Mouse (Mus musculus) forebrain, embryonic 16.5 days (tissue): Measurements from ENCODE around the gene Rad23b. TPM values are rescaled to one million over a fixed set of nuclear protein-coding genes. Genes with fewer than 3 reads are reported as not detected.
A peak's percentile ranks its signal among the peaks of the same experiment; 100 is the strongest.

Experiments used
- ATAC-seq: fragments of 200-750 bp; cut with Nextera tagmentation; 2 replicates; pipeline ENCODE4 v1.8.0; 2017; ENCODE audit warnings: mild to moderate bottlenecking, moderate library complexity
- H3K27ac ChIP-seq: fragments of 300-500 bp; sonication (generic); 2 replicates; pipeline ENCODE4 v1.5.1; 2014; ENCODE audit warnings: low read length, control low read depth
- H3K27me3 ChIP-seq: fragments of 300-500 bp; sonication (generic); replicated peaks from 2 replicates; pipeline ENCODE4 v1.6.1; 2014; ENCODE audit warnings: low read length; ENCODE audit not compliant: control insufficient read depth, insufficient read depth
- H3K36me3 ChIP-seq: fragments of 300-500 bp; sonication (generic); 2 replicates; pipeline ENCODE4 v1.6.1; 2014; ENCODE audit not compliant: control insufficient read depth, insufficient read depth
- H3K4me1 ChIP-seq: fragments of 300-500 bp; sonication (generic); replicated peaks from 2 replicates; pipeline ENCODE4 v1.6.1; 2014; ENCODE audit warnings: low read length; ENCODE audit not compliant: control insufficient read depth, insufficient read depth
- H3K4me2 ChIP-seq: fragments of 300-500 bp; sonication (generic); 2 replicates; pipeline ENCODE4 v1.6.1; 2014; ENCODE audit warnings: mild to moderate bottlenecking, low read length, control low read depth
- H3K4me3 ChIP-seq: fragments of 300-500 bp; sonication (generic); replicated peaks from 2 replicates; pipeline ENCODE4 v1.5.1; 2014; ENCODE audit warnings: mild to moderate bottlenecking, low read length, control low read depth
- H3K9ac ChIP-seq: fragments of 300-500 bp; sonication (generic); replicated peaks from 2 replicates; pipeline ENCODE4 v1.6.1; 2014; ENCODE audit warnings: low read depth, low read length, control low read depth
- H3K9me3 ChIP-seq: fragments of 300-500 bp; sonication (generic); 2 replicates; pipeline ENCODE4 v1.6.1; 2016; ENCODE audit warnings: low read length; ENCODE audit not compliant: control insufficient read depth
- WGBS: fragments of 180-500 bp; shearing (Covaris S2); extraction: QIAGEN DNeasy Blood & Tissue Kit; methylation state at CpG from one replicate; pipeline ENCODE4 v1.1.7; 2014; 5-methylcytosine and 5-hydroxymethylcytosine counted together
- polyA plus RNA-seq: library from polyadenylated mRNA; unstranded; fragments of >200 nt; fragmentation: Nextera tagmentation; extraction: Ambion mirVana; gene quantifications from 2 replicates; pipeline ENCODE4 v1.2.1, GENCODE M21; 2015

The Rad23b gene
- polyA plus RNA-seq, 1 experiment from 2014 or later: 80.3 TPM

- ATAC-seq: no peak
- WGBS: 93% methylated on average over 2 of the region's 2 CpGs
- H3K9me3 ChIP-seq: no peaks in the 10 kb centered on the region
These were observed 32.5 kb downstream of the Rad23b start for GRCm38 (mm10) chr4:55382350-55382749.

GRCm38 (mm10) chr4:55386768-55387167 lies 36.9 kb downstream of the Rad23b start:
- H3K9ac ChIP-seq: no peak overlapping the region
- 85% methylated on average over 2 of the region's 2 CpGs for WGBS
- peaks cover 19% of the 10 kb centered on the region for H3K36me3 ChIP-seq
- no peaks in the 10 kb centered on the region for H3K4me1 ChIP-seq
- ATAC-seq: no peak
- no peaks in the 10 kb centered on the region for H3K9me3 ChIP-seq
- H3K4me3 ChIP-seq: no peak overlapping the region
- H3K27ac ChIP-seq: no peak overlapping the region
- no peaks in the 10 kb centered on the region for H3K27me3 ChIP-seq
- no peak overlapping the region for H3K4me2 ChIP-seq

More at GRCm38 (mm10) chr4:55382350-55382749, 32.5 kb downstream of the Rad23b start:
- Histone ChIP-seq H3K4me3 (no peak overlapping the region), H3K4me1 (no peaks in the 10 kb centered on the region), H3K9ac (no peak overlapping the region), H3K4me2 (no peak overlapping the region), H3K27me3 (no peaks in the 10 kb centered on the region), H3K36me3 (peaks cover 20% of the 10 kb centered on the region), H3K27ac (no peak overlapping the region)

DNA sequence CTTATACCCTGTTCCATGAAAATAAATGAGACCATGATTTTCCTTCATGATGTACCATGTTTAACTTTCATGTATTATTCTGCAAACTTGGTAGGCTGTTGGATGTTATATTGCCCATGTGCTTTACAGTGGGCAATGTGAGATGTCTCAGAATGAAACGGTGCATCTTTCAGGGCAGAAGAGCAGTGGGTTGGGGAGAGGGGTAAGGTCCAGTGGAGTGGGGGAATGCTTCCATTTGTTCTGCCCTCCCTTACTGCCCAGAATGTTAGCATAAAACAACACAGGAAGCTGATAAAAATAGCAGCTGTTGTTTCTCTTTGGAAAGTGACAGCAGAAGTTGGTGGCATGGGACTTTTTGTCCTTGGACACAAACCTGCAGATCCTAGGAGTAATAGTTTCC lies 41.6 kb downstream of the Rad23b start:
- Histone ChIP-seq H3K9ac (no peak overlapping the region), H3K36me3 (peaks cover 4% of the 10 kb centered on the region)
- 91% methylated on average over 1 of the region's 1 CpGs for WGBS

GRCm38 (mm10) chr4:55392445-55392844 lies 42.6 kb downstream of the Rad23b start:
- Histone ChIP-seq H3K27me3 (no peaks in the 10 kb centered on the region), H3K4me3 (no peak overlapping the region), H3K9me3 (no peaks in the 10 kb centered on the region), H3K9ac (no peak overlapping the region), H3K27ac (no peak overlapping the region), H3K4me2 (no peak overlapping the region), H3K4me1 (no peaks in the 10 kb centered on the region), H3K36me3 (peaks cover 3% of the 10 kb centered on the region; the same call in 1 of the 2 replicates)
- 92% methylated on average over 7 of the region's 7 CpGs for WGBS
- ATAC-seq: no peak

More for the DNA sequence above, 41.6 kb downstream of the Rad23b start:
- no peaks in the 10 kb centered on the region for H3K9me3 ChIP-seq
- no peak overlapping the region for H3K4me3 ChIP-seq
- no peaks in the 10 kb centered on the region for H3K27me3 ChIP-seq
- H3K4me1 ChIP-seq: no peaks in the 10 kb centered on the region
- no peak overlapping the region for H3K4me2 ChIP-seq
- no peak overlapping the region for H3K27ac ChIP-seq
- no peak for ATAC-seq

GRCm38 (mm10) chr4:55397911-55398762 lies 48.3 kb downstream of the Rad23b start:
- no peak overlapping the region; the same call in 1 of the 2 replicates for H3K4me2 ChIP-seq
- 39% methylated on average over 17 of the region's 17 CpGs for WGBS
- no peaks in the 10 kb centered on the region; the same call in 1 of the 2 replicates for H3K4me1 ChIP-seq
- H3K9me3 ChIP-seq: peaks cover 3% of the 10 kb centered on the region; the same call in 1 of the 2 replicates
- H3K27me3 ChIP-seq: no peaks in the 10 kb centered on the region
- no peak overlapping the region for H3K9ac ChIP-seq
- ATAC-seq: peak; percentile 33; the same call in 1 of the 2 replicates
- H3K4me3 ChIP-seq: no peak overlapping the region
- H3K27ac ChIP-seq: no peak overlapping the region
- no peaks in the 10 kb centered on the region for H3K36me3 ChIP-seq

GRCm38 (mm10) chr4:55398901-55399300 lies 49.1 kb downstream of the Rad23b start:
- Histone ChIP-seq H3K4me1 (no peaks in the 10 kb centered on the region; the same call in 1 of the 2 replicates), H3K4me2 (no peak overlapping the region), H3K9ac (no peak overlapping the region), H3K36me3 (no peaks in the 10 kb centered on the region), H3K27me3 (no peaks in the 10 kb centered on the region), H3K27ac (no peak overlapping the region), H3K4me3 (no peak overlapping the region), H3K9me3 (peaks cover 3% of the 10 kb centered on the region; the same call in 1 of the 2 replicates)
- 77% methylated on average over 11 of the region's 11 CpGs for WGBS
- no peak for ATAC-seq

- no peak overlapping the region for H3K27ac ChIP-seq
- no peak overlapping the region for H3K4me3 ChIP-seq
- no peaks in the 10 kb centered on the region for H3K36me3 ChIP-seq
- no peaks in the 10 kb centered on the region for H3K27me3 ChIP-seq
- no peak for ATAC-seq
- 28% methylated on average over 3 of the region's 3 CpGs for WGBS
- no peaks in the 10 kb centered on the region for H3K4me1 ChIP-seq
- H3K9me3 ChIP-seq: peaks cover 3% of the 10 kb centered on the region; the same call in 1 of the 2 replicates
- no peak overlapping the region for H3K4me2 ChIP-seq
- no peak overlapping the region for H3K9ac ChIP-seq
These were observed 55.5 kb downstream of the Rad23b start for GRCm38 (mm10) chr4:55405329-55405728.

- Histone ChIP-seq H3K27me3 (no peaks in the 10 kb centered on the region), H3K9ac (no peak overlapping the region), H3K27ac (no peak overlapping the region), H3K9me3 (peaks cover 2% of the 10 kb centered on the region; the same call in 1 of the 2 replicates), H3K4me1 (no peaks in the 10 kb centered on the region), H3K4me2 (no peak overlapping the region), H3K4me3 (no peak overlapping the region), H3K36me3 (no peaks in the 10 kb centered on the region)
- ATAC-seq: no peak
- WGBS: 84% methylated on average over 1 of the region's 1 CpGs
These were observed 56.7 kb downstream of the Rad23b start for GRCm38 (mm10) chr4:55406558-55406957.

DNA sequence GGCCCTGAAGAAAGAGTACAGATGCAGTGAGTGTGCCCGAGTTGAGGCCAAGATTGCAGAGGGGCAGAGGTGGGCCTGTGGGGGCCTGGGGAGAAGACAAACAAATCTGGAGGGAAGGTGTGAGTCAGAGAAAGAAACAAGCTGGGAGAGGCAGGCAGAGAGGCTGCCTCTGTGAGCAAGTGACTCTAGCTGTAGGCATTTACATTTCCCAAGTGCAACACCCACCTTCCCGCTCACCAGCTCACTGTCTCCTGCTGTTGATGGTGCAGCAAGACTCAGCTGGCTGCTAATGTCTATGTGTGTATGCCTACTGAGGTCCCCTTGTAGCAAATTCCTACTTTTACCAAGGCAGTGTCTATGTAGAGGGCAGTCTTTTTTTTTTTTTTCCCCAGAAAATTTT lies 58.2 kb downstream of the Rad23b start:
- H3K36me3 ChIP-seq: no peaks in the 10 kb centered on the region
- WGBS: 80% methylated on average over 2 of the region's 2 CpGs
- no peaks in the 10 kb centered on the region for H3K27me3 ChIP-seq
- no peak overlapping the region for H3K27ac ChIP-seq
- no peaks in the 10 kb centered on the region for H3K9me3 ChIP-seq
- H3K4me1 ChIP-seq: no peaks in the 10 kb centered on the region
- H3K4me2 ChIP-seq: no peak overlapping the region
- no peak overlapping the region for H3K9ac ChIP-seq
- no peak for ATAC-seq
- H3K4me3 ChIP-seq: no peak overlapping the region
